Mouse (Mus musculus) ES-E14 (cell line): Measurements from ENCODE around the gene Cdx4.

Experiments used
- CHD2 ChIP-seq: IDR thresholded peaks from 2 replicates; pipeline ENCODE4 v1.6.1; 2014; ENCODE audit warnings: mild to moderate bottlenecking, low read depth, low read length, inconsistent platforms
- HCFC1 ChIP-seq: IDR thresholded peaks from 2 replicates; pipeline ENCODE4 v1.6.1; 2012; ENCODE audit warnings: low read length, inconsistent platforms, borderline replicate concordance; ENCODE audit not compliant: insufficient read depth
- MAFK ChIP-seq: IDR thresholded peaks from 2 replicates; pipeline ENCODE4 v1.6.1; 2014; ENCODE audit warnings: mild to moderate bottlenecking, low read depth, low read length, inconsistent platforms; ENCODE audit not compliant: insufficient read depth
- ZC3H11A ChIP-seq: IDR thresholded peaks from 2 replicates; pipeline ENCODE4 v1.6.1; 2012; ENCODE audit warnings: low read depth, mild to moderate bottlenecking, inconsistent platforms, low read length, borderline replicate concordance
- ZNF384 ChIP-seq: IDR thresholded peaks from 2 replicates; pipeline ENCODE4 v1.6.1; 2012; ENCODE audit warnings: low read depth, low read length, inconsistent platforms

GRCm38 (mm10) chrX:103288485-103289330 is 32.5 kb upstream of the Cdx4 start:
- TF ChIP-seq ZNF384 (no peak), HCFC1 (no peak), MAFK (no peak), CHD2 (no peak), ZC3H11A (no peak)
